Mouse (Mus musculus): ENCODE data around the gene Neurl2.
"Not testable (repeated sequence)": the region's sequence is repeated elsewhere in the genome, so short reads cannot be mapped to it uniquely, and the experiment has no call there.

Gene Neurl2

GRCm38 (mm10) chr2:164833314-164833959 lies at the start of gene Neurl2:
Gene Neurl2 (minus strand): TSS chr2:164833456.
- DNase-seq (ENCODE audit: extremely low read depth, low read depth): peak; percentile 93

GRCm38 (mm10) chr2:164882619-164883018 lies 49.4 kb upstream of the Neurl2 start:
- DNase-seq (ENCODE audit: extremely low read depth, low read depth): no peak

DNA sequence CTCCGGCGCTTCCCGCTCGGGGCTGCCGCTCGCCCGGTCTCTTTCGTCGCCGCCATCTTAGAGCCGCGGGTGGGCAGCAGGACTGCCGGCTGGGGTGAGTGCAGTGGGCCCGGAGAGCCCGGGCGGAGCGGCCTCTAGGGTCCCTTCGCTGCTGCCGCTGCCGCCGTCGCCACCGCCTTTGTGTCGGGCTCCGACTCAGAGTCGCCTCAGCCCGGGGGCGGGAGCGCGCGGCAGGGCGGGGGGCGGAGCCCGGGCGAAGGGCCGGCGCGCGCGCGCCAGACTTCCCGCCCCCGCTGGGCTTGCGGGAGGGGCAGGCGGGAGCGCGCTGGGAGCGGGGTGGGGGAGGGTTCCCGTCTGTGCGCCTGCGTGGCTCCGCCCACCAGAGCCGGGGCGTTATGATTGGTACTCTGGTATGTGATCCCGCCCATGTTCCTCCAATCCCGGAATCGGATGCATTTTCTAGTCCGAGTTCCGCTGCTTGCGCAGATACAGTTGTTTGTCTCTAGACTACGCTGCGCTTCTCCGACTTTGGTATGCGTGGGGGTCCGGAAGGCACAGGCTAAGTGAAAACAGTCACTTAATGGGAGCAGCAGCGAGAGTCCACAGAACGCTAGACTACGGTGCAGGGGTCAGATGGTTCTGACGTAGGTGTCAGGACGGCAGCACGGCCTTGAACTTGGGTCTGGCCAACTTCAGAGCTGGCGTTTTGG lies 46.5 kb upstream of the Neurl2 start:
- DNase-seq (ENCODE audit: extremely low read depth, low read depth): peak; percentile 92

GRCm38 (mm10) chr2:164879228-164879567 lies 45.9 kb upstream of the Neurl2 start, which contains the start of gene Pcif1:
Gene Pcif1 (plus strand): TSS chr2:164879304.
- peak; percentile 41 for DNase-seq (ENCODE audit: extremely low read depth, low read depth)

- DNase-seq (ENCODE audit: extremely low read depth, low read depth): peak; percentile 73
Observed at GRCm38 (mm10) chr2:164878509-164879227, 45.4 kb upstream of the Neurl2 start.

GRCm38 (mm10) chr2:164877376-164878215 lies 44.3 kb upstream of the Neurl2 start:
- not testable (repeated sequence) for DNase-seq (ENCODE audit: extremely low read depth, low read depth)

GRCm38 (mm10) chr2:164875648-164876047 lies 42.4 kb upstream of the Neurl2 start:
- DNase-seq (ENCODE audit: extremely low read depth, low read depth): not testable (repeated sequence)

DNA sequence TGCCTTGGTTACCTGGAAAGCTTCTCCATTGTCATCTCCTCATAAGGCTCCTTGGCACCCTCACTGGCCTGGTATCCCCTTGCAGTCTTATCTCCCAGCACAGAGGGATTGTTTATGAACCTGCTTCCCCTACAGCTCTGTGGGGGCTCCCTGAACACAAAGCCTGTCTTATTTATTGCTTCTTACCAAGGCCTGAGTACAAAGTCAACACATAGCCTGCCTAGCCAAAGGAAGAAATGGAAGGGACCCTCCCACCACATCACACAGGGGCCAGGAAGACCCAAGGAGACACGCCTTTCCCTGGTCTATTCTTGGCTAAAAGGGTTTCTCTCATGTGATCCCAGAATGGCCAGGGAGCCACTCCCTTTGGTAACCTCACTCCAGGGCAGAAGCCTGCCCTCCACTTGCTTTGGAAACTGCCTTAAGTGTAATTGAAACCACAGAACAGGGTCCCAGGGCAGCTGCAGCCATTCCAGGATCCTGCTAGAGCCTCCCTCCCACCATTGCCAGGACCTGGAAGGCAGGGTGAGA lies 41.0 kb upstream of the Neurl2 start:
- peak; percentile 39 for DNase-seq (ENCODE audit: extremely low read depth, low read depth)

DNA sequence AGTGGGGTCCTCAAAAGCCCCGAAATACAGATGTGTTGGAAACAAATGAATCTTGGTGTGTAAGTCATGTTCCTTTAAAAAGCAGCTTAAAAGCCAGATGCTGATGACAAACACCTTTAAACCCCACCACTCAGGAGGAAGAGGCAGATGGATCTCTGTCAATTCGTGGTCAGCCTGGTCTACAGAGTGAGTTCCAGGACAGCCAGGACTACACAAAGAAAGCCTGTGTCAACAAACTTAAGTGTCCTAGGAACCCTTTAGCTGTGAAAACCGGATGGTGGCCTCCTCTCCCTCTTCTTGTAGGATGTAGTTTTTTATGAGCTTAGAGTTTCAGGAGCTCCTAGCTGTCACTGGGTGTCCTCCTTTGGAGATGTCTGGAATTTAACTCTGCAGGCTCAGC lies 40.4 kb upstream of the Neurl2 start:
- no peak for DNase-seq (ENCODE audit: extremely low read depth, low read depth)

GRCm38 (mm10) chr2:164871602-164872303 lies 38.5 kb upstream of the Neurl2 start:
- no peak for DNase-seq (ENCODE audit: extremely low read depth, low read depth)

DNA sequence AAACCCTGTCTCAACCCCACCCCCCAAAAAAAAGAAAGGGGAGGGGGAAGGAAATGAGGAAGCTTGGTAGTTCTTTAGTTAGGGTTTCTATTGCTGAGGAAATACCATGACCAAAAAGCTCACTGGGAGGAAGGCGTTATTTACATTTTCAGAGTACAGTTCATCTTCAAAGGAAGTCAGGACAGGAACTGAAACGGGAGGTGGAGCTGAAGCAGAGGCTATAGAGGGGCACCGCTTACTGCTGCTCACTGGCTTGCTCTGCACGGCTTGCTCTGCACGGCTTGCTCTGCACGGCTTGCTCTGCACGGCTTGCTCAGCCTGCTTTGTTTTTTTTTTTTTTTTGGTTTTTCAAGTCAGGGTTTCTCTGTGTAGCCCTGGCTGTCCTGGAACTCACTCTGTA lies 35.2 kb upstream of the Neurl2 start:
- no peak for DNase-seq (ENCODE audit: extremely low read depth, low read depth)

DNA sequence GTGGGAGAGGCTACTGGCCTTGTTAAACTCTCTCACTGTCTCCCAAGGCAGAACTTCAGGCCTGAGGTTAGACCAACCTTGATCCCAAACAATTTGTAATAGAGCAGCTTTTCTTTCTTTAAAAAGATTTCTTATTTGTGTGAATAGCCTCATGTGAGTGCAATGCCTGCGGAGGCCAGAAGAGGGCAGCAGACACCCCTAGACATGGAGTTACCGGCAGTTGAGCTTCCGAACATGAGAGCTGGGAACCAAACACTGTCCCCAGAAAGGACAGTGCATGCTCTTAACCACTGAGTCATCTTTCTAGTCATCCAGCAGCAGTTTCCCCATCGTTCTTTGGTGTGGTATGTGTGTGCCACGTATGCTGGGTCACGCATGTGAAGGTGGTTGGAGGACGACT lies 34.3 kb upstream of the Neurl2 start:
- DNase-seq (ENCODE audit: extremely low read depth, low read depth): no peak

DNA sequence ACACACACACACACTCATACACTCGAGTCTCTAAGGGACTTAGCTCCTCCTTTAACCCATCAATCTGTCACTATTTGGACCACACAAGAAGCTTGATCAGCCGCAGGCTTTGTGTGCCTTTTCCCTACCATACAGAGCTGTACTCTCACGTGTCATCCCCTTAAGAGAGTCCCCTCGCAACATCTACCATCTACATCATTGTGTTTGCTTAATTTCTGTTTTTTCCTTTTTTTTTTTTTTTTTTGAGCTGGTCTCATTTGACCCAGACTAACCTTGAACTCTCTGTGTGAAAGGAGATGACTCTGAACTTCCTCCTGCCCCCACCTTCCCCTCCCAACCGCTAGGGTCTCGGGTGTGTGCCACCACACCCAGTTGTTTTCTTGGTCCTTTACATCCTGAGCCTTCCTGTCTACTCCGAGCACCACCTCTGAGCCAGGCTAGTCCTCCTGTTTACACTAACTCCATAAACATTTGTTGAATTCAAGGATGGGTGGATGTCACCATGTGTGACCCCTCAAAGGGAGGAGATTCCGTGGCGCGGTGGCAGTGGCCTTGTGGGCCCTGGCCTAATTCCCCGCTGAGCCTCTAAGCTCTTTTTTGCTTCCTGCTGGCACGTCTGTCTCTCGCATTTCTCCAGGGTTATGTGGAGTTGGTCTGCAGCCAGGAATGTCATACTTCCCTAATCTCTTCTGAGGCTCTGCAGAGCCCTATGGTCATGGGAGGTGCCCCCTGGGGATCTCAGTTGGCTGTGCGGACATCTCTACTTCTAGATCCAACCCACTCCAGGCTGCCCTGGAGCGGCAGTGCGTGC lies 33.7 kb upstream of the Neurl2 start:
- DNase-seq (ENCODE audit: extremely low read depth, low read depth): no peak

DNA sequence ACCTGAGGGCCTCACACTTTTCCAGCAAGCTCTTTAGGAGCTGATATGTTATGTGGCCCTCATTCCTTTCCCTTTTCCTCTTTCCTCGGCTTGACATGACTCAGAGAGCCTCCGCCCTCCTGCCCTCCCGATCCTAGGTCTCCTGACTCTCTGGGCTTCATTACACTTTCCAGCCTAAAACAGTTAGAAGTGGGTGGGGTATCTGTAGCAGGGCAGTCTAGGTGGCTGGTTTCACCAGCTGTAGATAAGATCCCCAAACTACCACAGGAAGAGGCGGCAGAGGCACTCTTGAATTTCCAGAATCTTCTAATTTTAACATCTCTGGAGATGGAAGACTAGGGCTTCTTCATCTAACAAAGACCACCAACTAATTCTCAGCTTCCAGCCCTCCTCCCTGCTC lies 31.3 kb upstream of the Neurl2 start:
- no peak for DNase-seq (ENCODE audit: extremely low read depth, low read depth)

GRCm38 (mm10) chr2:164863411-164863810 lies 30.2 kb upstream of the Neurl2 start:
- not testable (repeated sequence) for DNase-seq (ENCODE audit: extremely low read depth, low read depth)

- peak; percentile 78 for DNase-seq (ENCODE audit: extremely low read depth, low read depth)
Observed at GRCm38 (mm10) chr2:164862179-164862861, 29.1 kb upstream of the Neurl2 start.

GRCm38 (mm10) chr2:164861094-164861493 lies 27.8 kb upstream of the Neurl2 start:
- no peak for DNase-seq (ENCODE audit: extremely low read depth, low read depth)

DNA sequence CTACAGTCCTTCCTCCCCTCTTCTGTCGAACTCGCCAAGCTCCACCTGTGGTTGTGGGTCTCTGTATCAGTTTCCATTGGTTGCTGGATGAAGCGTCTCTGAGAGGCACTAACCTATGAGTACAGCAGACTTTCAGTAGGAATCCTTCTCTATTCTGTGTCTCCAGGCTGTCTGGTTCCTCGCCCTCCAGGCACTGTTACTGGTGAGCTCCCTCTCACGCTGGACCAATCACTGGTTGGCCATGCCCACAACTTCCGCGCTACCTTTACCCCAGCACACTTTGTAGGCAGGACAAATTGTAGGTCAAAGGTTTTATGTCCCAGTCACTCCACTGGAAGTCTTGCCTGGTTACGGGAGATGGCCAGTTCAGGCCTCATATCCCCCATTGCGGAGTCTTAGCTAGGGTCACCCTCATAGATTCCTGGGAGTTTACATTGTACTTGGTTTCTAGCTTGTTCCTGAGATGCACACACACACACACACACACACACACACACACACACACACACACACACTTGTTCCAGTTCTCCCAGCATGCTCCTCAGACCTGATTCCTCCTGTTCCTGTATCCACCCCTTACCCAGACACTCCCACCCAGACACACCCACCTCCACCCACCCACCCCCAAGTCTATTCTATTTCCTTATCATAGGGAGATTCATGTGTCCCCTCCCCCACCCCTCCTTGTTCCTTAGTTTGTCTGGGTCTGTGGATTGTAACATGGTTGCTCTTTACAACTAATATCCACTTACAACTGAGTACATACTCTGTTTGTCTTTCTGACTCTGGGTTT lies 26.6 kb upstream of the Neurl2 start:
- DNase-seq (ENCODE audit: extremely low read depth, low read depth): no peak
